Mouse (Mus musculus) frontal cortex, postnatal 36 days (tissue): Measurements from ENCODE around the gene Tcf3.
A peak's percentile ranks its signal among the peaks of the same experiment; 100 is the strongest.

Source experiments
- DNase-seq, 2 experiments: peaks; one replicate each; pipeline ENCODE4 v3.0.0; 2022; ENCODE audit warnings: low spot score in 2 of 2

The Tcf3 gene

GRCm38 (mm10) chr10:80407924-80408323 lies 25.5 kb downstream of the Tcf3 start:
- DNase-seq: no peak

- peak; percentile 93 for DNase-seq
Observed at GRCm38 (mm10) chr10:80406684-80407501, 26.6 kb downstream of the Tcf3 start, which contains the start of gene Uqcr11. TSS of gene Uqcr11 (minus strand) at chr10:80406830.

- no peak for DNase-seq
Observed at GRCm38 (mm10) chr10:80405481-80406173, 27.8 kb downstream of the Tcf3 start.

- DNase-seq: no peak
Observed at GRCm38 (mm10) chr10:80403044-80403692, 30.3 kb downstream of the Tcf3 start.

GRCm38 (mm10) chr10:80400704-80401161 lies 32.7 kb downstream of the Tcf3 start:
- no peak for DNase-seq

- no peak for DNase-seq
Observed at GRCm38 (mm10) chr10:80399973-80400703, 33.3 kb downstream of the Tcf3 start.

- peak; percentile 99 to 100 for DNase-seq
Observed at GRCm38 (mm10) chr10:80399191-80399972, 34.1 kb downstream of the Tcf3 start, which contains the start of gene Mbd3. TSS of gene Mbd3 (minus strand) at chr10:80399550.

GRCm38 (mm10) chr10:80398719-80399190 lies 34.7 kb downstream of the Tcf3 start:
- peak; percentile 96 to 98 for DNase-seq

- DNase-seq: no peak
Observed at GRCm38 (mm10) chr10:80398174-80398535, 35.3 kb downstream of the Tcf3 start.

- no peak for DNase-seq
Observed at GRCm38 (mm10) chr10:80397524-80398173, 35.8 kb downstream of the Tcf3 start.

GRCm38 (mm10) chr10:80396822-80397523 lies 36.5 kb downstream of the Tcf3 start:
- no peak for DNase-seq

- DNase-seq: no peak
Observed at GRCm38 (mm10) chr10:80395025-80395627, 38.3 kb downstream of the Tcf3 start.

GRCm38 (mm10) chr10:80392687-80393086 lies 40.8 kb downstream of the Tcf3 start:
- no peak for DNase-seq

- DNase-seq: no peak
Observed at GRCm38 (mm10) chr10:80390697-80391096, 42.8 kb downstream of the Tcf3 start.

GRCm38 (mm10) chr10:80389185-80389708 lies 44.2 kb downstream of the Tcf3 start:
- DNase-seq: no peak

GRCm38 (mm10) chr10:80388731-80389130 lies 44.7 kb downstream of the Tcf3 start:
- DNase-seq: no peak

GRCm38 (mm10) chr10:80387522-80387959 lies 45.9 kb downstream of the Tcf3 start, which contains the start of gene Mex3d:
TSS of gene Mex3d (minus strand) at chr10:80387659.
- peak; percentile 77 for DNase-seq

GRCm38 (mm10) chr10:80386735-80387471 lies 46.5 kb downstream of the Tcf3 start:
- DNase-seq: no peak
